Mouse (Mus musculus) ES-Bruce4 (cell line): ENCODE data around the gene Plpp6.

ENCODE experiments used
- EP300 ChIP-seq: IDR thresholded peaks from 2 replicates; pipeline ENCODE4 v1.6.1; 2011; ENCODE audit warnings: low read depth, low read length; ENCODE audit not compliant: insufficient read depth
- POLR2A ChIP-seq: IDR thresholded peaks from one replicate; pipeline ENCODE4 v1.8.1; 2011; ENCODE audit warnings: low read length; ENCODE audit not compliant: insufficient read depth

GRCm38 (mm10) chr19:28990590-28991221 lies 27.0 kb downstream of the Plpp6 start:
- TF ChIP-seq POLR2A = no peak
- no peak for TF ChIP-seq EP300
